Mouse (Mus musculus): Measurements from ENCODE around the gene Spred3. TPM values are rescaled to one million over a fixed set of nuclear protein-coding genes. Genes with fewer than 3 reads are reported as not detected.
"Not testable (repeated sequence)": the region's sequence is repeated elsewhere in the genome, so short reads cannot be mapped to it uniquely, and the experiment has no call there.

The Spred3 gene
- total RNA-seq (2021): 1 to 10 TPM; 4.8 to 9.6 TPM
- long read RNA-seq, experiment 1, partial matches to known transcripts: 0 of 1 reads
- long read RNA-seq, experiment 1, other reads (novel, unspliced or antisense): 1 of 1 reads
- long read RNA-seq, experiment 2, partial matches to known transcripts: 0 of 1 reads
- long read RNA-seq, experiment 2, other reads (novel, unspliced or antisense): 1 of 1 reads

DNA sequence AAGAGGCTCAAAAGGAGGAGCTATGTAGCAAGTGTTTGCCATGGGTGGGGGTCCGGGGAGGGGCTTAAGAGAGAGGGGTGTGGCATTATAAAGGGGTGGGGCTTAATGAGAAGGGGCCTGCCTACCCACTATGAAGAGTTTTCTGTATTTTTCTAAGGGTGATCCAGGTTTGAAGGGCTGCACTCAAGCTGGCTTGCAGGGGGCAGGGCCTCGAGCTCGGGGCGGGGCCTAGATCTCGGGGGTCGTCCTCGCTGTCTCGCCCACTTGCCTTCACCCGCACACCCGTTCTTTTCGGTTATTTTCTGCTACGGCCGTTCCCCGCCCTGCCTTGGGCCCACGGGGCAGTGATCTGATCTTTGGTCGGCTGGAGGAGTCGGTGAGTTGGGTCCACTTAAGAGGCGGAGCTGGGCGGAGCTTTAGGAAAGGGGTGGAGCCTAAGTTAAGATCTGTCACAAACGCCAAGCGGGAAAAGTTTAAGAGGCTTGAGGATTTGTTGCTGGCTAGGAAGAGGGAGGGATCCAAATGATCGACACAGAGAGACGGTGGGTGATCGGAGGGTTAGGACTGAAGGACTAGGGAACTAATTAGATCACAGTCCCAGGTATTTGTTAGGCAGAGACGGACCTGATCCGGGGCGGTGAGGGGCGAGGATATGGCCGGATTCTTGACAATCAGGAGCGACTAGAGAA is at the start of gene Spred3, which contains the start of gene Ggn:
Gene Spred3 (minus strand): TSS at position 346 of the 689 bp plus-strand sequence.
Gene Ggn (plus strand): TSS at position 145 of the 689 bp plus-strand sequence.
- DNase-seq: peak; percentile 87

DNA sequence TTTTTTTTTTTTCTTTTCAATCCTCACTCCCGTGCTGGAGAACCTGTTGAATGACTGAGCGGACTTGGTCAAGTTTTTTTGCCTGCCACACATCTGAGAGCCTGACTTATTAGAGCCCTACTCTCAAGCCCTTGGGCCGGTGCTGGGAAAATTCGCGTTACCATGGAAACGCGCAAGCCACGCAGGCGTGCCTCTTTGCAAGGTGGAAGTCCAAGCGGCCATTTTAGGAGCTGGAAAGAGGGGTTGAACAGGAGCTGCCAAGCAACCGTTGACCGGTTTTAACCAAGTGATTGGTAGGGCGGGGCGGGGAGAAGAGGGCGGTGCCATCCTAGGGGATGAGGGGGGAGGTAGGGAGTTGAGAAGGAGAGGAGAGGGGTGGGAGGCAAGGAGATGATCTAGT is 44.6 kb upstream of the Spred3 start:
- DNase-seq: no peak

DNA sequence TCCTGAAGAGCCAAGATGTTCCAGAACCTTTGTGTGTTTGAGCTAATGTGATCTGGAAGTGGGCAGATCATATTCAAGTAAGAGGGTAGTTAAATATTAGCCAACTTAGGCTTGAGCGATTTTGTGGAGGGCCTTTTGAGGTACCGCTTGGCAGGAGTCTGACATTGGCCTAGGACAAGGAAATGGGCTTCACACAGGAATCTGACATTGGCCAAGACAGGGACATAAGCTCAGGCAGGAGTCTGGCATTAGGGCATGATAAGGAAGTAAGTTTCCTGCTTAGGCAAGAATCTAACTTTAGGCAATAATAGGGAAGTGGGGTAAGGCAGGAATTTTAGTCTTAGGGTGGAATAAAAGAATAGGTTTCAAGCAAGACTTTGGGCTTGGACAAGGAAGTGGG is 44.0 kb upstream of the Spred3 start:
- DNase-seq: no peak

DNA sequence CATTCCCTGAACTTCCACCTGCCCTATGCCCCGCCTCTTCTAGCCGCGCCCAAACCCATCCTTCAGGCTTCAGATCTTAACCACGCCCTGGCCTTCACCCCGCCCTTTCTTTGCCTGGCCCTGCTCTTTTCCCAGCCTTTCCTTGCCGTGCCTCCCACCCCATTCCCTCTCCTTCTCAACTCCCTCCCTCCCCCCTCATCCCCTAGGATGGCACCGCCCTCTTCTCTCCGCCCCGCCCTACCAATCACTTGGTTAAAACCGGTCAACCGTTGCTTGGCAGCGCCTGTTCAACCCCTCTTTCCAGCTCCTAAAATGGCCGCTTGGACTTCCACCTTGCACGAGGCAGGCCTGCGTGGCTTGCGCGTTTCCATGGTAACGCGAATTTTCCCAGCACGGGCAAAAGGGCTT is 43.5 kb upstream of the Spred3 start, which contains the start of gene Catsperg1:
Gene Catsperg1 (minus strand): TSS at position 361 of the 408 bp plus-strand sequence.
- peak; percentile 7 for DNase-seq

DNA sequence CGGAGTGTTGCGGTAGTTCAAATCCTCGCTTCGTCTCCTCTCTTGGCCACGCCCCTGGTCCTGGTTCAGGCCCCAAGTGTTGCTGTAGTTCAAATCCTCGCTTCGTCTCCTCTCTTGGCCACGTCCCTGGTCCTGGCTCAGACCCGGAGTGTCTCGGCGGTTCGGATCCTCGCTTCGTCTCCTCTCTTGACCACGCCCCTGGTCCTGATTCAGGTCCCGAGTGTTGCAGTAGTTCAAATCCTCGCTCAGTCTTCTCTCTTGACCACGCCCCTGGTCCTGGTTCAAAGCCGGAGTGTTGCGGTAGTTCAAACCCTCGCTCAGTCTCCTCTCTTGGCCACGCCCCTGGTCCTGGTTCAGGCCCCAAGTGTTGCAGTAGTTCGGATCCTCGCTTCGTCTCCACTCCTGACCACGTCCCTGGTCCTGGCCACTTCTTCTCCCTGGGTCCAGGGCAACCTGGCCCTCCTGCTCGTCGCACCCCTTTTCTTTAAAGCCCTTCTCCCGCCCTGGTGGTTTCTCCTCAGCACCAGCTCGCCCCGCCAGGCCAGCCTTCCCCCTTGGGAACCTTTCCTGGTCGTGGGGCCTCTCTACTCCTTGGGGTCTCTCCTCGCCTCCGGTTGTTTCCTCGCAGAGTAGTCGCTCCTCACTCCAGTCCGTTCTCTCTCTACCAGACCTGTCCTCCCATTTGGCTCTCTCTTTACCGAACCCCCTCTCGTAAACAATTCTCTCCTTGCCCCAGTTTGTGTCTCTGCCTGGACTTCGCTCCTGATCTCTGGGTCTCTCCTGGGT is 42.8 kb upstream of the Spred3 start:
- not testable (repeated sequence) for DNase-seq

DNA sequence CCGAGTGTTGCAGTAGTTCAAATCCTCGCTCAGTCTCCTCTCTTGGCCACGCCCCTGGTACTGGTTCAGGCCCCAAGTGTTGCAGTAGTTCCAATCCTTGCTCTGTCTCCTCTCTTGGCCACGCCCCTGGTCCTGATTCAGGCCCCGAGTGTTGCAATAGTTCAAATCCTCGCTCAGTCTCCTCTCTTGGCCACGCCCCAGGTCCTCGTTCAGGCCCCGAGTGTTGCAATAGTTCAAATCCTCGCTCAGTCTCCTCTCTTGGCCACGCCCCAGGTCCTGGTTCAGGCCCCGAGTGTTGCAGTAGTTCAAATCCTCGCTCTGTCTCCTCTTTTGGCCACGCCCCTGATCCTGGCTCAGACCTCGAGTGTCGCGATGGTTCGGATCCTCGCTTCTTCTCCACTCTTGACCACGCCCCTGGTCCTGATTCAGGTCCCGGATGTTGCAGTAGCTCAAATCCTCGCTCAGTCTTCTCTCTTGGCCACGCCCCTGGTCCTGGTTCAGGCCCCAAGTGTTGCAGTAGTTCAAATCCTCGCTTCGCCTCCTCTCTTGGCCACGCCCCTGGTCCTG is 42.1 kb upstream of the Spred3 start:
- no peak for DNase-seq

DNA sequence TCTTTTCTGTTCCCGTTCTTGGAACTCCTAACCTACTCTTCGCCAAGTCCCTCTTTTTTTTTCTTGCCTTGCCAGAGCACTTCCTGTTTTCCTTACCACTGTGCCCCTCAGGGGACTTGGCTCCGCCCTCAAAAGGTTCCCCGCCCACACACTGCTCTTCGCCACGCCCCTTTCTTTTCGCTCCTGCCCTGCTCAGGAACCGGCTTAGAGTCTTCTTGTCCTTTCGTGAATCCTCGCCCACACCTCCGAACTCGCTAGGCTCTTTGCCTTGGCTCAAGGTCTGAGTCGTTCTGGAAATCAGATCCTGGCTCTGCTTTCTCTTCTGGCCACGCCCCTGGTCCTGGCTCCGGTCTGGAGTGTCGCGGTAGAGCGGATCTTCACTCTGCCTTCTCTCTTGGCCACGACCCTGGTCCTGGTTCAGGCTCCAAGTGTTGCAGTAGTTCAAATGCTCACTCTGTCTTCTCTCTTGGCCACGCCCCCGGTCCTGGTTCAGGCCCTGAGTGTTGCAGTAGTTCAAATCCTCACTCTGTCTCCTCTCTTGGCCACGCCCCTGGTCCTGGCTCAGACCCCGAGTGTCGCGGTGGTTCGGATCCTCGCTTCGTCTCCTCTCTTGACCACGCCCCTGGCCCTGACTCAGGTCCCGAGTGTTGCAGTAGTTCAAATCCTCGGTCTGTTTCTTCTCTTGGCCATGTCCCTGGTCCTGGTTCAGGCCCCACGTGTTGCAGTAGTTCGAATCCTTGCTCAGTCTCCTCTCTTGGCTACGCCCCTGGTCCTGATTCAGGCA is 41.4 kb upstream of the Spred3 start:
- peak; percentile 87 for DNase-seq

DNA sequence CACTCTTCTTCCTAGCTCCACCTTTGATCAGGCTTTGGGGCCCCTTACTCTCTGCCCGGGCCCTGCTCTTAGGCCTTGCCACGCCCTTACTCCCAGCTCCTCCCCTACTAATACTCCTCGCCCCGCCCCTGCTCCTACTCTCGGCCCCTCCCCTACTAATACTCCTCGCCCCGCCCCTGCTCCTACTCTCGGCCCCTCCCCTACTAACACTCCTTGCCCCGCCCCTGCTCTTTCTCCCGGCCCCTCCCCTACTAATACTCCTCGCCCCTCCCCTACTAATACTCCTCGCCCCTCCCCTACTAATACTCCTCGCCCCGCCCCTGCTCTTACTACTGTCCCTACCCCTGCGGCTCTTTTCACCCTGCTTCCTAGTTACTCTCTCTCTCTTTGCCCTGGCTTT is 40.8 kb upstream of the Spred3 start:
- DNase-seq: peak; percentile 52

DNA sequence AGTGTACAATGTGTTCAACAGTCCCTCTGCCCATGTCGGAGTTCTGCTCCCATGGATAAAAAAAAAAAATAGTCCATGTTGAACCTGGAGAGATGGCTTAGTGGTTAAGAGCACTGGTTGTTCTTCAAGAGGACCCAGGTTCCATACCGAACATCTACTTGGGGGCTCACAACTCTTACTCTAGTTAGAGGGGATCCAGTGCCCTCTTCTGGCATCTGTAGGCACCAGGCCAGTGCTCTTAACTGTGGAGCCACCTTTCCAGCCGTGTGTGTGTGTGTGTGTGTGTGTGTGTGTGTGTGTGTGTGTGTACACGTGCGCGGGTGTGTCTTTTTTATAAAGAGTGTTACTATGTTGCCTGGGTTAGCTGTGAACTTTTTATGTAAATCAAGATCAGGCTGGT is 32.4 kb upstream of the Spred3 start:
- DNase-seq: no peak

DNA sequence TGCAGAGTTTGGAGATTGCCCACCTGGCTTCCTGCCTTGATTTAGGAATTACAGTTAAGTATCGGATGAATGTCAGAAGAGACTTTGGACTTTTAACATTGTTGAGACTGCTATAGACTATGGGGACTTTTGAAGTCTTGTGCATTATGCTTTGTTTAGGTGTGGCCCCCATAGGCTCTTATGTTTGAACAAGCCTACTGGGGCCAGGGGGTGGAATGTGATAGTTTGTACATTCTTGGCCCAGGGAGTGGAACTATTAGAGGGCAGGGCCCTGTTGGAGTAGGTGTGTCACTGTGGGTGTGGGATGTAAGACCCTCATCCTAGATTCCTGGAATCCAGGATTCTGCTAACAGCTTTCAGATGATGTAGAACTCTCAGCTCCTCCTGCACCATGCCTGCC is 24.0 kb upstream of the Spred3 start:
- not testable (repeated sequence) for DNase-seq

DNA sequence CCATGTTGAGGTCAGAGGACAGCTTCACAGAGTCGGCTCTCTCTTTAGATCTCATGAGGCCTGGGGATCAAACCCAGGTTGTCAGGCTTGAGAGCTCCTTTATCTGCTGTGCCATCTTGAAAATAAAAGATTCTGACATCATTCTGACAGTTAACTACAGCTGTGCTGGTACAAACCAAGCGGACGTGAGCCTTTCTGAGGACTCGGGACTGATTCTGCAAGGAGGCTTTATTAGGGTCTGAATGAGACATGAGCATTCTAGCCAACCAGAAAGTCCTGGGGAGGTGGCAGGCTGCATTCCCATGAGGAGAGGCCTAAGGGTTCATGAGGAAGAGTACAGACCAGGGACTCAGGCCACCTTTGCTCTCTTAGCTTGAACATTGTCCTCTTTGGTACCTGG is 11.1 kb upstream of the Spred3 start:
- DNase-seq: not testable (repeated sequence)

DNA sequence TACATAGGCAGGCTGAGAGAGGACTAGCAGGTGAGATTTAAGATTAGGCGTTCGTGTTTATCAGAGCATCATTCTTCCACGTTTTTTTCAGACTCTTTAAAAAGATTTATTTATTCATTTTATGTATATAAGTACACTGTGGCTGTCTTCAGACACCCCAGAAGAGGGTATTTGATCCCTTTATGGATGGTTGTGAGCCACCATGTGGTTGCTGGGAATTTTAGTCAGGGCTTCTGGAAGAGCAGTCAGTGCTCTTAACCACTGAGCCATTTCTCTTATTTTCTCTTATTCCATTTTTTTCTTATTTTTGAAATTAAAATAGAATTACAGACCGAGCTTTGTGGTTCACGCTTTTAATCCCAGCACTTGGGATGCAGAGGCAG is 10.6 kb upstream of the Spred3 start:
- no peak for DNase-seq

DNA sequence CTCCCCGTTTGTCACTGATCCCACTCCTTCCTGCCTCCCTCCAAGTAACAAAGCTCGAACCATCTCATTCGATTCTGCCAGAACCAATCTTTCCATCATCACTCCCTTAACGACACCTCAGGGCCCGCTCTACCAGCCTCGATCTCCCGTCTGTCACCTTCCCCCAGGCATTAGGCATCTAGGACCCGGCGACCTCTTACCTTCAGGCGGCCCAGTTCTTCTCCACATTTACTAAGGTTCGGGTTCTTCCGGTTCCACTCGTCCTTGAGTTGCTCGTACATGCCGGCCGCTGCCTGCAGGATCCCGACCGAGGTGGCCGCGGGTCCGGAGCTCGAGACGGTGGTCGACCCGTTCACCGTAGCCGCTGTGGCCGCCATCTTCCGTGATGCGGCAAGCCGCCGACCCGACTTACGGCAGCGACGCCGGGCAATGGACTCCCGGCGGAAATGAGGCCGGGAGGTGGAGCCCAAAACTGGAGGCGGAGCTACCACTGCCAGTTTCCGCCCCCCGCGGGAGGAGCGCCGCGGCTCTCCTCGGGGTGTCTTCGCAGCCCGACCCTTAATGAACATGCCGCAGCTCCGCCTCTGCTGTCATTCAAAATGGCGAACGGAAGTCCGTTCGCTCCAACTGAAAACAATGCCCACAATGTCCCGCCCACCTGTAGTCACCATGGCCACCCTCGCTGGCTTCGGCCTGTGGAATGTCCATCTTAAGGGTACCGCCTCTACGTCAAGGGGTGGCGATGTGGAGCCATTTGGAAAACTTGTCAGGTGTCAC is 10.1 kb upstream of the Spred3 start, which contains the start of gene Psmd8:
Gene Psmd8 (minus strand): TSS at position 625 of the 777 bp plus-strand sequence.
- DNase-seq: peak; percentile 97

DNA sequence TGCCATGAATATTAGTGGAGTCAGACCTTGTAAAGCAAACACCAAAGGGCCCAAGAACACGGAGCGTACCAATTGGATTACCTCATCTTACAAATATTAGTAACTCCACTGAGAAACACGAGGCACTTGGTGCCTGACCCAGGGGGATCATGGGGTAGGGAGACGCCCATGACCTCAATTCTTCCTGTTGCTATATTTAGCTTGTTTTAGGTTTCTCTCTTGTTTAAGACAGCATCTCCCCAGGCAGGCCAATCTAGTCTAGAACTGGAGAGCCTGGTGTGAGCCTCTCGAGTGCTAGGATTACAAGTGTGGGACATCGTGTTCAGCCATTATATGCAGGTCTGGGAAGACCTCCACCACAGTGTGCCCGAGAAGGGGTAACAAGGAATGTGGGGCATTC is 9.1 kb upstream of the Spred3 start:
- no peak for DNase-seq

DNA sequence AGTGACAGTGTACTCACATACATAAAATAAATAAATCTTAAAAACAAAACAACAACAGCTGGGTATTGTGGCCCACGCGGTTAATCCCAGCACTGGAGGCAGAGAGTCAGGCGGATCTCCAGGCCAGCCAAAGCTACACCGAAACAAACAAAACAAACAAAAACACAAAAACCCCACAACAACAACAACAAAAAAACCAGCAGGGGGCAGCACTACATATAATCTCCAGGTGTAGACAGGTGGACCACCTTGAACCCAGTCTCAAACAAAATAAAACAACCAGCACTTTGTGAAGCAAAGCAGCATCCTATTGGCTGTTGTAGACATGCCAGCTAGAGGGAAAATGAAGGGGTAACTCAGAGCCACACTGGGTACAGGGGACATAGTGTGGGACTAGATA is 7.9 kb upstream of the Spred3 start:
- DNase-seq: no peak

DNA sequence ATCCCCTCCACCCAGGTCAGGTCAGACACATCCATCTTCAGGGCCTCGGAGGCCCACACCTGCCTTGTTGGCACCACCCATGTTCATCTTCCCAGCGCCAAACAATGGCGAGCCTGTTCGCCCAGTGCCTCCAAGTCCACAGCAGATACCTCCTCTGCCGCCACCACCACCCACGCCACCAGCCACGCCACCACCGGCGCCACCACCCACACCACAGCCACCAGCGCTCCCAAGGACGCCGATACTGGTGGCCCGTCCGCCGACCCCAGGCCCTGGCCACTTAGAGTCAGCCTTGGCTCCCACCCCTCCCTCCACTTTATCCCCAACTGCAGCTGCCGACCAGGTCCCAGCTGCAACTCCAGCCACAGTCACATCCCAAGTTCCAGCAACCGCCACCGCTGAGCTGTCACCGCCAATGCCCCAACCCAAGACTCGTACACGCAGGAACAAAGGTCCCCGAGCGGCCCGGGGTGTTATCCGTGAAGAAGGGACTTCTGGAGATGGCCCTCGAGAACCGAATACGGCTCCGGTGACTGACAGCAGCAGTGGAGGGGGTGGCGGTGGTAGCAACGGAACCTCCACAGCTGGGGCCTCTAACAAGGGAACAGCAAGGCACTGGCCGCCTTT is 2.3 kb upstream of the Spred3 start:
- no peak for DNase-seq

DNA sequence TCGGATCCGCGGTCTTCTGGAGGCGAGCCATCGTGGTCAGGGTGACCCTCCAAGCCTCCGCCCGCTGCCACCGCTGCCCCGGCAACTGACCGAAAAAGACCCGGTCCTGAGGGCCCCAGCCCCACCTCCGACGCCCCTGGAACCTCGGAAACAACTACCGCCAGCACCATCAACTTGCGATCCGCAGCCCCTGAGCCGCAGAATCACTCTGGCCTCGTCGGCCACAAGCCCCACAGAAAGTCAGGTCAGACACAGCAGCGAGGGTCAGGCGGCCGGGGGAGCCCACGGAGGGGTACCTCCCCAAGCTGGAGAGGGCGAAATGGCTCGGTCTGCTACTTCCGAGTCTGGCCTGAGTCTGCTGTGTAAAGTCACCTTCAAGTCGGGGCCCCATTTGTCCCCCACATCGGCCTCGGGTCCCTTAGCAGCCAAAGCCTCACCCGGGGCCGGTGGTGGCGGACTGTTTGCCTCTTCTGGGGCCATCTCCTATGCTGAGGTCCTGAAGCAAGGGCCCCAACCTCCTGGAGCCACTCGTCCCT is 1.4 kb upstream of the Spred3 start:
- peak; percentile 32 for DNase-seq

DNA sequence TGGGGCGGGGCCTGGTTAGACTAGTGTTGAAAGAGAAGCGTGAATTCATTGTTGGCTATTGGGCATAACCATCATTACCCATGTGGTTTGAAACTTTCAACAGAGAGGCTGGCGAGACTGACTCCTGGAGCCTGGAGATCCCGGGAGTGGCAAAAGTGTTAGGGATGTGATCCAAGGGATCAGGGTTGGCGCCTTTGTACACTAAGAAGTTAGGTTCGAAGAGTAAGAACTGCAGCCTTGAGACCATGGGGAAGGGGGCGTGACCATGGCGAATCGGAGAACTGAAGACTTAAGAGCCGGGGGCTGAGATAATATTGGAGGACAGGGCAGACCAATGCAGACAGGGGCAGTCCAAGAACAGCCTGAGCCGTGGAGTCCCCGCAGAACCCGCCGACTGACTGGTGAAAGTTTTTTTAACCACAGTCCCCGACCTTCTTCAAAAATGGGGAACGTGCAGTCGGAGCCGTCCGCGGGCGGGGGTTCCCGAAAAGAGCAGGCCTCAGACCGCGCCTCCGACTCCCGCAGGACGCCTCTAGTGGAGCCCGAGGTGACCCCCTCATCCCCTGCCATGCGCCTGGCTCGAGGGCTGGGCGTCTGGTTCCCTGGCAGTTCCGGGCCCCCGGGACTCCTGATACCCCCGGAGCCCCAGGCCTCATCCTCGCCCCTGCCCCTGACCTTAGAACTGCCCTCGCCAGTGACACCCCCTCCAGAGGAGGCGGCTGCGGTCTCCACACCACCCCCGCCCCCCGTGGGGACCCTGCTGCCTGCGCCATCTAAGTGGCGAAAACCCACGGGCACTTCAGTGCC is 747 bp upstream of the Spred3 start:
- DNase-seq: peak; percentile 42

Data from adrenal gland, postnatal 10 days (tissue).